Mouse (Mus musculus) ZHBTc4 (cell line): ENCODE measurements around the gene Trh.
A peak's percentile ranks its signal among the peaks of the same experiment; 100 is the strongest.

Source experiments
- DNase-seq: peaks from one replicate; pipeline ENCODE4 v3.0.0-alpha.2; 2011; ENCODE audit warnings: low read depth, low spot score

Gene Trh

DNA sequence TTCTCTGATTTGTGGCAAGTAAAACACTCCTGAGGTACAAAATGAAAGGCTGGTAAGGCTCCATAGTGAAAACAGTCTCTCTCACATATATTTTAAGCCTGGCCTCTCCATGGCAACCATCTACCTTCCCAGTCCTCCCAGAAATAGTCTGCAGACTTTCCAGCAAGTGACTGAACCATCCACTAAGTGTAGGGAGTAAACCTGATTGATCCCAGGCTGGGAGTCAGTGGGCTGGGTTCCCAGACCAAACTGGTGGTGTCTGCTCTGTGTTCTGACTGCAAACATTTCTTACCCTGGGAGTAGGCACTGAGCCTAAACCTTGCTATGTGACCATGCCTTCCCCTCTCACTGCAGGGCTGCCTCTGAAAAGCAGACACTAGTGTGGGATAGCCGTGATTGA lies 19.5 kb downstream of the Trh start:
- DNase-seq = no peak

DNA sequence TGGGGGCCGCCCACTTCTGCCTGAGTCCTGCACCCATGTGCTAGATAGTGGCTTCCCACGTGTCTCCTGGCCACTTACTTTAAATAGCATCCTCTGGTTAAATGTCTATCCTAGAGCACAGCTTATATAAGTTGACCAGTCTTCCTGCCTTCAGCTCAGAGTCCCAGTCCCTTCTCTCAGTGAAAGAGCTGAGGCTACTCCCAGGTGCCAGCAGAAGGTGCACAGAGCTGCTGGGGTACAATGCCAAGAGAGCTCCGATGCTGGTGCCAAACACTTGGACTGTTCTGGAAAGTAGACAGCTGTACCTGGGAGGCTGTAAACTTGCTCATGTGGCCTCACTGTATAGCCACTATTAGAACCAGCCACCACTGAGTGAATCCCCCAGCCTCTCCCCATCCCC lies 22.4 kb downstream of the Trh start:
- DNase-seq = no peak

DNA sequence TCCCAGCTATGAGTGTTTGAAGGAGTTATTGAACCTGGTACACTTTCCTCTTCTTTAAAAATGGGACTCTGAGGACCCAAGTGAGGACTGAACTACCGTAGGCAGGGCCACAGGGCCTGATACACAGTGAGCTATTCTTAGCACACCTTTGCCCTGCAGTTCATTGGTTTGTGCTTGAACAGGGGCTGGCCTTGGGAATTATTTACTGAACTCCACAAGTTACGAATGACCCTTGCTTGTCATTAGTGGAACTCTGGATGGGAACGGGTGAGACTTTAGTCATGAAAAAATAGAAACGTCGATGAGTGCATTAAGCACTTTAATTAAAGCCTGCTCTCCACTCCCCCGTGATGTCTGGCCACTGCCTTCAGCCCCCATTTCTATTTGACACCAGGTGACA lies 22.8 kb downstream of the Trh start:
- DNase-seq = no peak

DNA sequence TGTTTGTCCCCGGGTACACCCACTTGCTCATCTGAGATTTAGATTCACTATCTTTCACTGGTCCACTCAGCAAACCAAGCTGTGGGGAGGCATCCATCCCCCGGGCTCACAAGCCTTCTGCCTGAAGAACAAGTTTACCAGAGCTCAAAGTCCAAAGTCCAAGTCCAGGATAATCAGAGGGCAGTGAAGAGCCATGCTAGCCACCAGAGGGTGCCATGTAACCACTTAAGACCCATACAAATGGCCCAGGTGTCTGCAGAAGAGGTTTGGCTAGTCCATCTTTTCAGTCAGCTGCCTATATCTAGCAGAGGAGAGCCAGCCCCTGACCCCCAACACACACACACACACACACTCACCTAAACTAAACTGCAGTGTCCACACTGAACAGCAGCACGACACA lies 25.0 kb downstream of the Trh start:
- peak; percentile 81 for DNase-seq

DNA sequence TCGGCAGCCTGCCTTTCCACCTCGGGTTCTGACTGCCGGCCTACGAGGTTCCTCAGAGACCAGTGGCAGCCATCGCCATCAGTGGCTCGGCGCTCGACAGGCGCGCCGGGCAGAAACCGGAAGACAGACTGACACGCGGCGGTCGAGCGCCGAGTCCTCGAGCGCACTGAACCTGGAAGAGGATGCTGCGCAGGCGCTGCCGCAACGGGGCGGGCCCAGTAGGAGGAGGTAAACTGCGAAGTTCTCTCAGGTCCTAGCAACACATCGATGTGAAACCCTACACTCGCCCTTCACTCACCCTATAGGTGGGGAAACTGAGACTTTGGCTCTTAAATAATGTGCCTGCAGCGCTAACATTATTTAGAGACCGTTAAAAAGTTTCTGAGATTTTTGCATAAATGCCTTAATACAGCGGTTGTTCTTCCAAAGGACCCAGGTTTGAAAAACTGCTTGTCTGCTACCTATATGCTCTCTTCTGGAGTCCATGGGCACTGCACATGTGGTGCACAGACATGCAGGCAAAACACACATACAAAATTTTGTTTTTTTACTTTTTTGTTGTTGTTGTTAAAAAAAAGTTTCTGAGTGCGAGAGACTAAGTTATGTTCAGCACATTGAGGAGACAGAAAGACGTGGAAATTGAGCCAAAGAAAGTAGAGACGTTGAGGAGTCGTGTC lies 29.5 kb downstream of the Trh start, which contains the start of gene Rbsn:
Gene Rbsn (minus strand): TSS at position 153 of the 677 bp plus-strand sequence.
- peak; percentile 98 for DNase-seq

DNA sequence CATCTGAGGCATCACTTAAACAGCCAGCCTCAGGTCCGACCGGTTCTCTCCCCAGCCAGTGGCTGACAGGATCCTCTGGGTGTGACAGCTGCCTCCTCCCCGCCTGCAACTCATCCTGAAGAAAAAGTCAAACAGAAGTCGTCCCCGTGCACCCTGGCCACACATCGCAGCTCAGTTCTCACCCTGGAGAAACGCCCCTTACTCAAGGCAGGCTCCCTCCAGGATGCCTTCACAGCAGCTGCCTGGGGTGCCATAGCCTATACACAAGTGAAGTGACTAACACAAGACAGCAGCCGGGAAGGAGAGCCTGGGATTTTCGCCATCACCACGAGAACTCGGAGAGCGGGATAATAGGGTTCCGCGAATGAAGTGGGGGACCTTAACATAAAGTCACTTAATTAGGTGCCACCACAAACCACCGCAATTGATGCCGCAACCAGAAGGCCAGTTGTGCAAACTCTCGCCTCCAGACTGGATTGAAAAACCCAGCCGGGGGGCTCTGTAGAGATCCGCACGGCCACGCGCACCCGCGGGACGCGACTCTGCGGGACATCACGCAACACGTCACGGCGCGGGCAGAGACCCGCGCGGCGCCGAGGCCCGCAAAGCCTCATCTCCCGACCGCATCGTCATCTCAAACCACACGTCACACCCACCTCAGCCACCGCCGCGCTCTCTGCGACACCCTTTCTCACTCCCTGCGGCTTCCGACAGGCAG lies 30.2 kb downstream of the Trh start:
- DNase-seq = peak; percentile 57

DNA sequence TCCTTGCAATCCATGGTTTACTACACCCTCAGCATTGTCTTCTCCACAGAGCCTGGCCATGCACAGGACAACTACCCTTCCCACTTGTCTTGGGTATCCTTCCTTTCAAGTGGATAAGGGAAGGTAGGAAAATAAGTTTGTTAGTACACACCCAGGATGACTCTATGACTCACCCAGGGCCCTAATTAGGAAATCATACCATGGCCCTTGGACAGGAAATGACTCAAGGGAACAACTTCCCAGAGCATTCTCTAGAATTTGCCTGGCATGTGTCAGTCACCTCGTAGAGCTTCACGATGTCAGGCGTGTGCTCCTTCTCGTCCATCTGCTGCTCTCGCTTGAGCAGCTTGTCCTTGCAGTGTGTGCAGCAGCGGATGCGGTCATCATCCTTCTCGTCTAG lies 45.0 kb downstream of the Trh start:
- DNase-seq = no peak
